Mouse (Mus musculus) left cerebral cortex, adult 8-10 months (tissue): ENCODE results near the gene Olfr1391. TPM values are rescaled to one million over a fixed set of nuclear protein-coding genes. Genes with fewer than 3 reads are reported as not detected.
A peak's percentile ranks its signal among the peaks of the same experiment; 100 is the strongest.
"Not testable (repeated sequence)": the region's sequence is repeated elsewhere in the genome, so short reads cannot be mapped to it uniquely, and the experiment has no call there.

Experiments used
- DNase-seq, 2 experiments: peaks; one replicate each; pipeline ENCODE4 v3.0.0; 2022; ENCODE audit warnings: low spot score in 2 of 2
- total RNA-seq, 4 experiments: library from RNA; stranded (reverse); gene quantifications; 2 replicates each; pipeline ENCODE4 v1.2.4; 2022

The Olfr1391 gene
- total RNA-seq = not detected

DNA sequence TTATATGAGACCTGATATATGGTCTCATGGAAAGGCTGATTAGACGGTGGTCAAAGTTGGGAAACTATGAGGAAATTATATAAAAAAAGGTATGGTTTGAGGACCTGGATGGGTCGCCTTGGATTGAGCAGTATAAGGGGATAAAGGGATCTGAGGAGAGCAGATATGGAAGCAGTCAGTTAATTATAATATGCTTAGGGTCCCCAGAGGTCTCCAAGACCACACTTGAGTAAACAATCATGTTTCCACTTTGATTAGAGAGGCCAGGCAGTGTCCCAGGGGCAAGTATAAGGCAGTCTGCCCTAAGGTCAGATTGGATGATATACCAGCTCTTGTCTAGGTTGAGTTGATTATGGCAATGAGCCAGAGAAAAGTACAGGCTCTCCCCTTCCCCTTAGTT is at the start of gene Olfr1391:
Gene Olfr1391 (plus strand): TSS at position 301 of the 400 bp plus-strand sequence.
- no peak for DNase-seq

DNA sequence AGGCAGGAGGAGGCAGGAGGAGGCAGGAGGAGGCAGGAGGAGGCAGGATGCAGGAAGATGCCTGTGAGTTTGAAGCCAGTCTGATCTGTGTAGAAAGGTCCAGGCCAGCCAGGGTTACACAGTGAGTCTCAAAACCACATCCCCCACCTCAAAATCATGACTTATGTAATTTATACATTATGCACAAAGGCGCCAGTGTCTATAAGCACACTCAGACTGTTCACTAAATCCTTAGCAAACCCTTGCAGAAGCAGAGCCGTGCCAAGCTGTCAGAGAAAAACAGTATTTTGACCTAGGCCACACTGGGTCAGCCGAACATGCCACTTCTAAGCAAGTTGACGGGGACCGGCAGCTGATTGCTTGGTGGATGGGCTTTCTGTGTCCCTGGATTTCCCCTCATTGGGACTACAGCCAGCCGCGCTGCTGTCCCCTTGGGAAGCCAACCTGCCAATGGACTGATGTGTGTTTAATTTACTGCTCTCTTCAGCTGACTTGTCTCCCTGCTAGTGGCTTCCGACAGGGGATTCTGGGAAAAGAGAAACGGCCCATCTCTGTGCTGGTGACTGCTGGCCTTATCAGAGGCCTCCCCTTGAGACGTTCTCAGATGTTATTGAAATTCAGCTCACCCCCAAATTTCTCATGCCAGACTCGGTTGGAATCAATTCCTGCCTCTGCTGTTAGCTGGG is 48.6 kb upstream of the Olfr1391 start:
- DNase-seq = no peak

DNA sequence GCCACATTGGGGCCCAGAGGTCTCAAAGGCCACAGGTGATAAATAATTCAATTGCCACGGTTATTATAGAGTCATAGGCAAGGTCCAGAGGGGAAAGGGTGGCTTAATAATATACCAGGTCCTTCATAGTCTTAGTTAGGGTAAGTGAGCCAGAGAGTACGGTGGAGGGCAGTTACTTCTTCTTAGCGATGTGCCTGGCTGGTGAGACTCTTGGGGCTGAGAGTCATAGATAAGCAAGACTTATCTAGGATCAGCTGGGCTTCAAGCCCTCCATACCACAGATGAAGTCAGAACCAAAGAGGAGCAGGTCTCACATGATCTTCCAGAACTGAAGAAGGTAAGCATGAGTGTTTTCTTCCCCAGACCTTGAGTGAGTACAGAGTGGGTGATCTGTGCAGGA is 44.3 kb upstream of the Olfr1391 start, which contains the start of gene Olfr1393:
Gene Olfr1393 (plus strand): TSS at position 83 of the 400 bp plus-strand sequence.
- DNase-seq = no peak

DNA sequence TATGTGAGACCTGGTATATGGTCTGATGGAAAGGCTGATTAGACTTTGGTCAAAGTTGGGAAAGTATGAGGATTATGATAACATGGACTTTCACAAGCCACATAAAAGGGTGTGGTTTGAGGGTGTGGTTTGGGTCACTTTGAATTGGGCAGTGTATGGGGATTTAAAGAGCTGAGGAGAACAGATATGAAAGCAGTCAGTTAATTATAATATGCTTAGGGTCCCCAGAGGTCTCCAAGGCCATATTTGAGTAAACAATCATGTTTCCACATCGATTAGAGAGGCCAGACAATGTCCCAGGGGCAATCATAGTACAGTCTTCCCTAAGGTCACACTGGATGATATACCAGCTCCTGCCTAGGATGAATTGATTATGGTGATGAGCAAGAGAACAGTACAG is 37.6 kb upstream of the Olfr1391 start, which contains the start of gene Olfr1392:
Gene Olfr1392 (plus strand): TSS at position 301 of the 400 bp plus-strand sequence.
- DNase-seq = not testable (repeated sequence)

DNA sequence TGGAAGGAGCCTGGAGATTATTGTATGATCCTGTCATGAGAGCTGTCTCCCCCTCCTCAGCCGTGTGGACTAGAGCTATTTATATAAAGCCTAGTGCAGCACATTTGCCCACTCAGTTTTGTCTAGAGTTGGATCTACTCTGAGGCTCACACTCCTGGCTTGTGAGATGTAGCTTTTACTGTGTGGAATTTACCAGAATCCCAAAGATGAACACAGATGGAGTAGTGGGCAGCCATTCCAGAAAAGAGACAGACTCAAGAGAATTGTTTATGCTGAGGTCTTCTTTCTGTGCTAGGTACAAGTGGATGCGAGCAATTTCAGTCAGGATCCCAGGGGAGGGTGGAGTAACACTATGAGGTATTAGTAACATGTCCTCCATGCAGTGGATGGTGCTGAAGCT is 35.3 kb upstream of the Olfr1391 start:
- DNase-seq = peak in 1 of 2 experiments; percentile 55

DNA sequence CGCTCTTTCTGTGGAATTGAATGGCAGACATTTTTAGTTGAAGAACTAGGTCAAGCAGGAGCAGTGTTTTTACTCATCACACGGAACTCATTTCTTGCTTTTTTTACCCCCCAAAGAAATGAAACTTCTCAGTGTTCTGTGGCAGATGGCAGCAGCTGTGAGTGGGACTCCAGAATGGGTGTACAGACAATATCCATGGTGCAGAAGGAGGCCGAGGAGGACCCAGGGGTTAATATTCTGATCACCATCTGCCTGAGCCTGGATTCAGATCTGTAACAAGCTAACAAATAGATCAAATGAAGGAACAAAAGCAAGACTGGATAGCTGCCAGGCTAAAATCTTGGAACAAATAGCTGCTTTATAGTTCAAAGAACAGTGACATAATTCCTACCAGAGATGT is 29.8 kb upstream of the Olfr1391 start:
- DNase-seq = peak; percentile 13 to 53

DNA sequence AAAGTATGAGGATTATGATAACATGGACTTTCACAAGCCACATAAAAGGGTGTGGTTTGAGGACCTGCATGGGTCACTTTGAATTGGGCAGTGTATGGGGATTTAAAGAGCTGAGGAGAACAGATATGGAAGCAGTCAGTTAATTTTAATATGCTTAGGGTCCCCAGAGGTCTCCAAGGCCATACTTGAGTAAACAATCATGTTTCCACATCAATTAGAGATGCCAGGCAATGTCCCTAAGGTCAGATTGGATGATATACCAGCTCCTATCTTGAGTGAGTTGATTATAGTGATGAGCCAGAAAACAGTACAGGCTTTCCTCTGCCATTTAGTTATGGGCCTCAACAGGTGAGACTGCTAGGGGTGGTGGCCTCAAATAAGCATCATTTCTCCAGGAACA is 18.1 kb upstream of the Olfr1391 start, which contains the start of gene Olfr10:
Gene Olfr10 (plus strand): TSS at position 301 of the 400 bp plus-strand sequence.
- DNase-seq = no peak

DNA sequence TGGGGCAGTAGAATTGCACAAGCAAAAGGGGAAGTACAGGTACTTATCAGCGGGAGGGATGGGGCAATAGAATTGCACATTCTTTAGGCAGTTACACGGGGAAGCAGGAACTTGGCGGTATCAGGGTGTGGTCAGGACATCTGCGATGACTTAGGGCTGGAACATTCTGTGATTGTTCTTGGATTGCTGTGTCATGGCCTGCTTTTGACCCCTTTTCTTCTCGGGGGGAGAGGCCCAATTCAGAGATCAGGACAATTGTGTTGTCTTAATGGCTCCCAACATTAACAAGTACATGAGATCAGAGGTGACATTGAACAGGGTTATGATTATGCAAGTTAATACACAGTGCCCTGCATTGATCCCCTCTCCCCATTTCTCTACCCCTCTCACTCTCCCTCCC is 14.0 kb upstream of the Olfr1391 start:
- not testable (repeated sequence) for DNase-seq

DNA sequence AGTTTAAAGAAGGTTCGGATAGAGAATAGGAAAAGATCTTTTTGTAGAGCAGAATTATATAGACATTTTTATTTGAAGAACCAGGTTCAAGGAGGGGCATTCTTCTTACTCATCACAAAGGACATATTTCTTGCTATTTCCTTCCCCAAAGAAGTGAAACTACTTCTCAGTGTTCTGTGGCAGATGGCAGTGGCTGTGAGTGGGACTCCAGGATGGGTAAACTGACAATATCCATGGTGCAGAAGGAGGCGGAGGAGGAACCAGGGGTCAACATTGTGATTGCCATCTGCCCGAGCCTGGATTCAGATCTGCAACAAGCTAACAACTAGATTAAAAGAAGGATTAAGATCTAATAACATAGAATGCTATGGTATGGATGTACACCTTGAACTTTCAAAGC is 4.2 kb downstream of the Olfr1391 start:
- peak in 1 of 2 experiments; percentile 35 for DNase-seq

DNA sequence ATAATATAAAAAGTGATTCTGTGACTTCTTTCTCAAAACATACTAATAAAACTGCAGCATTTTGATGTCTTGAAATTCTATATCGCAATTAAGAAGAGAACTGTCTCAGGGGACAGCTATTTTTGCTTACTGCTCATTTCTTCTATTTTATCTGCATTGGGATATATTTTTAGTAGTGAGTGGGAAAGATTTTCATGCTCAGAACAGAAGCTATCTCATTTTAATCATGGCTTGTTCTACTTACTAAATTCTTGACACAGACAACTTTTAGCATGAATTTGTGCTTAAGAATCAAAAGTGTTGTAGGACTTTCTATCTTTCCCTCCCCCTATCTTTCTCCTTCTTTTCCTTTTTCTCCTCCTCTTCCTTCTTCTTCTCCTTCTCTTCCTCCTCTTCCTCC is 7.1 kb downstream of the Olfr1391 start:
- no peak for DNase-seq

DNA sequence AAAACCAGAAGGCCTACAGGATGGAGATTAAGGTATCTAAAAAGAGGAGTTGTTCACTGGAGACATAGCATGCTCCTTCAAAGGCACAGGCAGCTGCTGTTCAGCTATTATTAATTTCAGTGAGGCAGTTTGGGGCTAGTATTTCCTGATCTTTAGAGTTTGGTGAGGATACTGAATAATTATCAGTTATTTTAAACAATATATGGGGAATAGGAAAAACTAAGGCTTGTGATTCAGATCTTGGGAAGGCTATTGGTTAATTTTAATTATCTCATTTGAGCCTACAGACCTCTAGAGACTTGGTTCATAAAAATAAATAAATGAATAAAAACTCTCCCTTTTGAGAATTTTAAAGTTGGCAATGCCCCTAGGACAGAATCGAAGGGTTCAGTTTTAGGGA is 12.3 kb downstream of the Olfr1391 start, which contains the start of gene Olfr1390:
Gene Olfr1390 (plus strand): TSS at position 301 of the 400 bp plus-strand sequence.
- no peak for DNase-seq

DNA sequence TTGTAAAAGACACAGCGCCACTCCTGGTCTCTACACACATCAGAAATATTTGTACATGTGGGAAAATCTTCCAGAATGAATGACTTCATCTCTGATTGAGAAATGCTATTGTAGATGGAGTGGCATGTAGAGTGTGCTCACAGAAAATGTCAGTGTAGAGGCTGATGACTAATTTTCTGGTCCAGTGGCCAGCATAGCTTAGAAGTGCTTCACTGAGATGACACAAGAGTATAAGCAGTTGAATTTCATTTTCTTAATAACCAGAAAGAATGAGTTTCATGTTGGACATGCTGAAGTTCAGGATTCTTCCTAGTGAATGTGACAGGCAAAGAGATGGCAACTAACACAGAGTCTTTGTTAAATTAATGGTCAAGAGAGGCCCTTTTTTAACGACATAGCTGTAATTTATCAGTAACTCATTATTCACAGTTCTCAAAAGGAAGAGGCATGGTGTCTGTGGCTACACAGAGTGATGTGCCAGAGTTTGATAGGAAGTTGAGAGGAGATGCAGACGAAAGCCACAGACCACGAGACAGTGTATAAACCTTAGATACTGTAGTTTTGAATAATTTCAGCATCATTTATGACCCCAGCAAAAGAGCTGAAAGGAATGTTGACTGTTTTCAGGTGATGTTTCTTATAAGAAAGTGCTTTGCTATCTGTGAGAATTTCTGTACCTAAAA is 14.7 kb downstream of the Olfr1391 start:
- DNase-seq = no peak

Other genes with a start within 250 kb of the Olfr1391 start
- gene Ifi47, start 246.2 kb upstream of the Olfr1391 start, total RNA-seq = 1 to 10 TPM in 1 of 4 experiments, under 1 TPM in 3; 0.81 to 1.0 (median 0.88) TPM
- not detected for gene Olfr1396, start 207.9 kb upstream of the Olfr1391 start, total RNA-seq
- gene Olfr1395, start 180.5 kb upstream of the Olfr1391 start, total RNA-seq = not detected
- not detected for gene Olfr1394, start 168.4 kb upstream of the Olfr1391 start, total RNA-seq
- gene Btnl9, start 135.6 kb upstream of the Olfr1391 start, total RNA-seq = under 1 TPM in 1 of 4 experiments, not detected in 3; 0.09 TPM
- gene Zfp62, start 119.5 kb upstream of the Olfr1391 start, total RNA-seq = 10 to 100 TPM; 64.1 to 83.4 (median 73.4) TPM
- gene Mgat1, start 78.6 kb upstream of the Olfr1391 start, total RNA-seq = 10 to 100 TPM; 65.9 to 72.3 (median 69.2) TPM
- 1 to 10 TPM in 2 of 4 experiments, under 1 TPM in 2; 0.65 to 1.1 (median 0.84) TPM for gene Olfr1393, start 44.4 kb upstream of the Olfr1391 start, total RNA-seq
- gene Olfr1392, start 37.5 kb upstream of the Olfr1391 start, total RNA-seq = under 1 TPM in 3 of 4 experiments, not detected in 1; 0.18 to 0.28 (median 0.23) TPM
- not detected for gene Olfr10, start 18.0 kb upstream of the Olfr1391 start, total RNA-seq
- gene Olfr1390, start 12.4 kb downstream of the Olfr1391 start, total RNA-seq = not detected
- gene Olfr1389, start 100.3 kb downstream of the Olfr1391 start, total RNA-seq = not detected
- under 1 TPM; 0.15 to 0.57 (median 0.26) TPM for gene Olfr1388, start 113.9 kb downstream of the Olfr1391 start, total RNA-seq
- not detected for gene Olfr1387, start 132.6 kb downstream of the Olfr1391 start, total RNA-seq
- not detected for gene Olfr1386, start 142.3 kb downstream of the Olfr1391 start, total RNA-seq
- gene Olfr1385, start 166.3 kb downstream of the Olfr1391 start, total RNA-seq = under 1 TPM in 1 of 4 experiments, not detected in 3; 0.11 TPM
- gene Olfr1384, start 184.0 kb downstream of the Olfr1391 start, total RNA-seq = not detected
- not detected for gene Olfr1383, start 196.9 kb downstream of the Olfr1391 start, total RNA-seq
- gene Olfr1382, start 205.5 kb downstream of the Olfr1391 start, total RNA-seq = not detected
- gene Olfr1381, start 220.7 kb downstream of the Olfr1391 start, total RNA-seq = not detected
- not detected for gene Olfr1380, start 234.1 kb downstream of the Olfr1391 start, total RNA-seq